Mouse (Mus musculus) hindbrain, embryonic 11.5 days (tissue): Measurements from ENCODE around the gene Lilra6. TPM values are rescaled to one million over a fixed set of nuclear protein-coding genes. Genes with fewer than 3 reads are reported as not detected.
"Not testable (repeated sequence)": the region's sequence is repeated elsewhere in the genome, so short reads cannot be mapped to it uniquely, and the experiment has no call there.

Source experiments
- ATAC-seq: fragments of 200-750 bp; cut with Nextera tagmentation; 2 replicates; pipeline ENCODE4 v1.8.0; 2017; ENCODE audit warnings: mild to moderate bottlenecking, moderate TSS enrichment, moderate library complexity; ENCODE audit not compliant: low FRiP score
- DNase-seq: peaks from one replicate; pipeline ENCODE4 v3.0.0-alpha.2; 2015; ENCODE audit warnings: low spot score
- H3K27ac ChIP-seq: fragments of 300-500 bp; sonication (generic); 2 replicates; pipeline ENCODE4 v1.5.1; 2014; ENCODE audit warnings: mild to moderate bottlenecking, low read depth, low read length
- H3K27me3 ChIP-seq: fragments of 300-500 bp; sonication (generic); 2 replicates; pipeline ENCODE4 v1.6.1; 2014; ENCODE audit warnings: mild to moderate bottlenecking, low read length, moderate library complexity, mixed read lengths; ENCODE audit not compliant: control insufficient read depth, insufficient read depth
- H3K36me3 ChIP-seq: fragments of 300-500 bp; sonication (generic); 2 replicates; pipeline ENCODE4 v1.6.1; 2014; ENCODE audit warnings: mild to moderate bottlenecking, low read length, moderate library complexity, mixed read lengths; ENCODE audit not compliant: control insufficient read depth, insufficient read depth
- H3K4me1 ChIP-seq: fragments of 300-500 bp; sonication (generic); replicated peaks from 2 replicates; pipeline ENCODE4 v1.6.1; 2014; ENCODE audit warnings: low read length, mixed read lengths; ENCODE audit not compliant: control insufficient read depth, insufficient read depth
- H3K4me2 ChIP-seq: fragments of 300-500 bp; sonication (generic); replicated peaks from 2 replicates; pipeline ENCODE4 v1.6.1; 2014; ENCODE audit warnings: mild to moderate bottlenecking, low read depth, low read length
- H3K4me3 ChIP-seq: fragments of 300-500 bp; sonication (generic); 2 replicates; pipeline ENCODE4 v1.5.1; 2014; ENCODE audit warnings: low read depth, low read length
- H3K9ac ChIP-seq: fragments of 300-500 bp; sonication (generic); 2 replicates; pipeline ENCODE4 v1.6.1; 2014; ENCODE audit warnings: low read depth, low read length
- H3K9me3 ChIP-seq: fragments of 300-500 bp; sonication (generic); 2 replicates; pipeline ENCODE4 v1.6.1; 2016; ENCODE audit warnings: low read length; ENCODE audit not compliant: control insufficient read depth
- WGBS: fragments of 180-500 bp; shearing (Covaris S2); extraction: QIAGEN DNeasy Blood & Tissue Kit; methylation state at CpG from one replicate; pipeline ENCODE4 v1.1.7; 2014; 5-methylcytosine and 5-hydroxymethylcytosine counted together
- polyA plus RNA-seq: library from polyadenylated mRNA; unstranded; fragments of >200 nt; fragmentation: Nextera tagmentation; extraction: Ambion mirVana; gene quantifications from 2 replicates; pipeline ENCODE4 v1.2.1, GENCODE M21; 2014

The Lilra6 gene
- polyA plus RNA-seq, 1 experiment from 2014 or later, result not detected

- Histone ChIP-seq H3K4me3 (no peak overlapping the region), H3K27me3 (no peaks in the 10 kb centered on the region), H3K4me2 (no peak overlapping the region), H3K9ac (no peak overlapping the region), H3K9me3 (no peaks in the 10 kb centered on the region), H3K4me1 (no peaks in the 10 kb centered on the region), H3K27ac (no peak overlapping the region), H3K36me3 (no peaks in the 10 kb centered on the region)
- 29% methylated on average over 1 of the region's 1 CpGs for WGBS
- ATAC-seq, result no peak
- no peak for DNase-seq
These were observed 11.6 kb downstream of the Lilra6 start for GRCm38 (mm10) chr7:3903704-3904103.

- H3K4me3 ChIP-seq, H3K4me1 ChIP-seq, H3K9ac ChIP-seq, H3K27ac ChIP-seq, H3K9me3 ChIP-seq, ATAC-seq, H3K27me3 ChIP-seq, H3K36me3 ChIP-seq, H3K4me2 ChIP-seq, DNase-seq: not testable (repeated sequence)
- 60% methylated on average over 3 of the region's 3 CpGs for WGBS
These were observed 17.2 kb downstream of the Lilra6 start, which contains the start of gene Gm14548 for GRCm38 (mm10) chr7:3898036-3898590. Gene Gm14548, minus strand, starts transcription at chr7:3898120.

- not testable (repeated sequence) for H3K4me3 ChIP-seq, H3K4me1 ChIP-seq, H3K36me3 ChIP-seq, ATAC-seq, H3K27me3 ChIP-seq, DNase-seq, H3K9me3 ChIP-seq, H3K9ac ChIP-seq, H3K4me2 ChIP-seq, H3K27ac ChIP-seq
- WGBS, result no CpG with 5 or more reads among the region's 1 CpGs
These were observed 40.3 kb downstream of the Lilra6 start for GRCm38 (mm10) chr7:3875032-3875431.

Other genes with a start within 250 kb of the Lilra6 start
- gene Leng1, start 249.7 kb downstream of the Lilra6 start, polyA plus RNA-seq, result 16.4 and 20.9 TPM in 2 replicates
- 3.0 and 4.4 TPM in 2 replicates for gene Tmc4, start 237.9 kb downstream of the Lilra6 start, polyA plus RNA-seq
- 204 and 207 TPM in 2 replicates for gene Tsen34, start 222.6 kb downstream of the Lilra6 start, polyA plus RNA-seq
- 22.2 and 25.1 TPM in 2 replicates for gene Mboat7, start 222.0 kb downstream of the Lilra6 start, polyA plus RNA-seq
- 1,221 and 1,232 TPM in 2 replicates for gene Rps9, start 211.5 kb downstream of the Lilra6 start, polyA plus RNA-seq
- 0.08 TPM in 1 of 2 replicates, not detected in the other for gene Pirb, start 195.1 kb downstream of the Lilra6 start, polyA plus RNA-seq
- not detected in 2 replicates for gene Gm15448, start 89.8 kb downstream of the Lilra6 start, polyA plus RNA-seq
- gene Pira2, start 70.5 kb downstream of the Lilra6 start, polyA plus RNA-seq, result 0.10 TPM in 1 of 2 replicates, not detected in the other
- gene Gm14548, start 17.4 kb downstream of the Lilra6 start, polyA plus RNA-seq, result not detected in 2 replicates
- gene Lair1, start 147.7 kb upstream of the Lilra6 start, polyA plus RNA-seq, result 2.6 and 3.0 TPM in 2 replicates
- 61.0 and 66.6 TPM in 2 replicates for gene Ttyh1, start 203.9 kb upstream of the Lilra6 start, polyA plus RNA-seq
- 45.3 and 54.4 TPM in 2 replicates for gene Leng8, start 221.5 kb upstream of the Lilra6 start, polyA plus RNA-seq
- 1.9 TPM in 2 replicates for gene Leng9, start 234.9 kb upstream of the Lilra6 start, polyA plus RNA-seq
- 19.9 and 20.7 TPM in 2 replicates for gene Cdc42ep5, start 249.4 kb upstream of the Lilra6 start, polyA plus RNA-seq